Mouse (Mus musculus) yolk sac, embryonic 10.5 days (tissue): ENCODE data around the gene Sult1c1.
"Not testable (repeated sequence)": the region's sequence is repeated elsewhere in the genome, so short reads cannot be mapped to it uniquely, and the experiment has no call there.

Source experiments
- DNase-seq: peaks from one replicate; pipeline ENCODE4 v3.0.0-alpha.2; 2017; ENCODE audit warnings: low spot score

The Sult1c1 gene

GRCm38 (mm10) chr17:53990574-53990973 lies at the start of gene Sult1c1:
Gene Sult1c1 (minus strand): TSS chr17:53990674.
- DNase-seq: no peak

GRCm38 (mm10) chr17:54014204-54014603 lies 23.7 kb upstream of the Sult1c1 start:
- no peak for DNase-seq

- no peak for DNase-seq
Measured at GRCm38 (mm10) chr17:54011196-54011595, 20.7 kb upstream of the Sult1c1 start.

GRCm38 (mm10) chr17:54010536-54010935 lies 20.1 kb upstream of the Sult1c1 start:
- DNase-seq: not testable (repeated sequence)

DNA sequence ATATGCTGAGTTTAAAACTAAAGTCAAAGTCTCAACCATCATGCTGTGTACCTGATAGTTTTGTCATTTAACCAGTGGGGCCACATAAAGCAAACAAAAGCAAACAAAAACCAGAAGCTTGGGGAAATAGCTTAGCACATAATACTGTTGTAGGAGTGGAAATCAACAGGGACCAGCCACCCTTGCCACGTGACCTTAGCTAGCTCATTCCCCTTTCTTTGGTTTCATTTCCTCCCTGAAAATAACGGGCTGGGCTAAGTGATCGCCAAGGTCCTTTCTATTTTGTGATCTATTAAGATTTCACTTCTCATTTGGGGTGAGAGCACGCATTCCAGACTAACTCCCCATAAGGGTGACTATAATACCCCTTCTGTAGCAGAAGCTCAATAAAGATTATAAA lies 13.0 kb upstream of the Sult1c1 start:
- no peak for DNase-seq

GRCm38 (mm10) chr17:53973606-53974005 lies 16.9 kb downstream of the Sult1c1 start:
- DNase-seq: no peak

- no peak for DNase-seq
Measured at GRCm38 (mm10) chr17:53941569-53942162, 48.8 kb downstream of the Sult1c1 start.

- DNase-seq: no peak
Measured at GRCm38 (mm10) chr17:53940726-53941125, 49.7 kb downstream of the Sult1c1 start.
